Mouse (Mus musculus): ENCODE results near the gene Dhrs11. TPM values are rescaled to one million over a fixed set of nuclear protein-coding genes. Genes with fewer than 3 reads are reported as not detected.
"Not testable (repeated sequence)": the region's sequence is repeated elsewhere in the genome, so short reads cannot be mapped to it uniquely, and the experiment has no call there.

The Dhrs11 gene
- 16.3 and 16.8 TPM in 2 replicates for polyA plus RNA-seq (2012; ENCODE audit: insufficient read depth, insufficient read length, missing spikeins)

DNA sequence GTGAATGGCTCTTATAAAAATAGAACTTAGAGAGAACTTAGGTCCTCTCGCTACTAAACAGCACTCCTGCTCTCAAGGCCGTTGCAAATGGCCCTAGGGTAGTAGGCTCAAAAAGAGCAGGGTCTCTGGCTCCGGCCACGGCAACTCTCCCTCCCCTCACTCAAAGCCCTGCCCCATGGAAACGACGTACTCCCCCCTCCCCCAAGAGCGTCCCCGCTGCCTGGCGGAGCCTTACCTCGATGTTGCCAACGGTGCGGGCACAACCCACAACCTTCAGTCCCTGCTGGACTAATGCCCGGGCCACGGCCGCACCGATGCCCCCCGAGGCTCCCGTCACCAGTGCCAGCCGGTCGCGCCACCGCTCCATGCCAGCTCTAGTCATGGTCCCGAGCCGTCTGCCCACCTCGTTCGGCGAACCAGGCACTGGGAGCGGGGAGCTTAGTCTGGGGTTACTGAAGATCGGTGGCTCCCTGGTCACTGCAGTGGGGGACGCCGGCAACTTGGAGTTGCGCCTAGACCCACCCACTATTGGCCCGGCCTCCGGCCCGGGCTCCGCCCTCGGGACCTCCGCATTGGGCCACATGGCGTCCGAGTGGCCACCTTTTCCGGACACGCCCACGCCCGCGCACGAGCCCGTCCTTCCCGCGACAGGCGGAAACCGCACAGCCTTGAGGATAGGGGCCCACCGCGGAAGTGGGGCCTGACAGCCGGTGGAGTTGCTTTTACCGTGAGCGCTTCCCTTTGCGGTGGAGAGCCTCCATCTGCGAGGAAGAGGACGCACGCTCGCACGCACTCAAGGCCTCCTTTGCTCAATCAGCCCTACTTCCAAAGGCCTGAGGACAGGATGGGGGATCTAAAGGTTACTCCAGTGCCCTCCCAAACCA, at the start of gene Dhrs11:
Gene Dhrs11 (minus strand): TSS at position 479 of the 884 bp plus-strand sequence.
- Histone ChIP-seq H3K4me1 (ENCODE audit: control insufficient read depth, insufficient read depth, low read length) (peaks cover 12% of the 10 kb centered on the region), H3K4me3 (ENCODE audit: insufficient read depth, low read length) (peak within 1 kb of the TSS; percentile 82), H3K27ac (ENCODE audit: insufficient read depth, low read depth, low read length) (peak within 1 kb of the TSS; percentile 78)
- TF ChIP-seq POLR2A (IDR thresholded peaks at IDR 0.05; ENCODE audit: borderline replicate concordance, low read depth, low read length): no peak
- TF ChIP-seq CTCF (IDR thresholded peaks at IDR 0.05; ENCODE audit: low read depth, low read length): no peak

DNA sequence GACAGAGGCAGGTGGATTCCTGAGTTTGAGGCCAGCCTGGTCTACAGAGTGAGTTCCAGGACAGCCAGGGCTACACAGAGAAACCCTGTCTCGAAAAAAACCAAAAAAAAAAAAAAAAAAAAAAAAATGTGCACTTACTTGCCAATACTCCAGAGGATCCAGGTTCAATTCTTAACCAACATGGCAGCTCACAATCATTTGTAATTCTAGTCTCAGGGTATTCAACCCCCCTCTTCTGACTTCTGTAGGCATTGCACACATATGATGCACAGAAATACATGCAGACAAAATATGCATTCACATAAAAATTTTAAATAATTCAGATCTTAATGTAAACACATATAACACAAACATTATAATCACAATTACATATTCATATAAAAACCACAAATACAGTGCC, 47.2 kb upstream of the Dhrs11 start:
- not testable (repeated sequence) for H3K27ac ChIP-seq (ENCODE audit: insufficient read depth, low read depth, low read length); H3K4me1 ChIP-seq (ENCODE audit: control insufficient read depth, insufficient read depth, low read length); H3K4me3 ChIP-seq (ENCODE audit: insufficient read depth, low read length)

GRCm38 (mm10) chr11:84873042-84873833, 44.4 kb upstream of the Dhrs11 start:
- TF ChIP-seq CTCF (IDR thresholded peaks at IDR 0.05; ENCODE audit: low read depth, low read length) (no peak), POLR2A (IDR thresholded peaks at IDR 0.05; ENCODE audit: borderline replicate concordance, low read depth, low read length) (no peak)
- no peak overlapping the region for H3K4me3 ChIP-seq (ENCODE audit: insufficient read depth, low read length)
- no peaks in the 10 kb centered on the region for H3K4me1 ChIP-seq (ENCODE audit: control insufficient read depth, insufficient read depth, low read length)
- no peak overlapping the region for H3K27ac ChIP-seq (ENCODE audit: insufficient read depth, low read depth, low read length)

DNA sequence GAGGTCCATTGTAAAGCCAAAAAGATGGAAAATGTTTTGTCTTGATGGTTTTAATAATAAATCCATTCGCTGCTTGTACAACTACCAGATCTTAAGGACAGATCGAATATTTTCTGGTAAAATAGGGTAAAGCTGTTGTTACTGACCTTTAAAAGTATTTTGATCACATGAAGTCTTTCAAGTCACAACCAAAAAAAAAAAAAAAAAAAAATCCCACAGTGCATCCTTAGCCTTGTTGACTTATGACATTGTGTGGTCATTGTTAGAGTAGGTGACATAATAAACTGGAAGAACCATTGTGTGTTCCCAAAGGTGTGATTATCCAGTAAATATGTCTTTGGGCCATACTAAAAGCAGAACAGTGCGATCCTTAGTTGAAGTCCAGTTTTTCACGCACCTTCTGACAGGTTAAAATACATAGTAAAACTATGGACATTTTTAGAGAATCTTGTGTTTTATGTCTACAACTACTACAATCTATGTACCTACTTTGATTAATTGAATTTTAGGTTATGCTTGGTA, 42.8 kb upstream of the Dhrs11 start:
- peaks cover 6% of the 10 kb centered on the region; the same call in 1 of the 2 replicates for H3K4me1 ChIP-seq (ENCODE audit: control insufficient read depth, insufficient read depth, low read length)
- peak overlapping the region; percentile 97 for H3K4me3 ChIP-seq (ENCODE audit: insufficient read depth, low read length)
- H3K27ac ChIP-seq (ENCODE audit: insufficient read depth, low read depth, low read length): peak overlapping the region; percentile 93
- no peak for TF ChIP-seq CTCF (IDR thresholded peaks at IDR 0.05; ENCODE audit: low read depth, low read length)
- no peak for TF ChIP-seq POLR2A (IDR thresholded peaks at IDR 0.05; ENCODE audit: borderline replicate concordance, low read depth, low read length)

DNA sequence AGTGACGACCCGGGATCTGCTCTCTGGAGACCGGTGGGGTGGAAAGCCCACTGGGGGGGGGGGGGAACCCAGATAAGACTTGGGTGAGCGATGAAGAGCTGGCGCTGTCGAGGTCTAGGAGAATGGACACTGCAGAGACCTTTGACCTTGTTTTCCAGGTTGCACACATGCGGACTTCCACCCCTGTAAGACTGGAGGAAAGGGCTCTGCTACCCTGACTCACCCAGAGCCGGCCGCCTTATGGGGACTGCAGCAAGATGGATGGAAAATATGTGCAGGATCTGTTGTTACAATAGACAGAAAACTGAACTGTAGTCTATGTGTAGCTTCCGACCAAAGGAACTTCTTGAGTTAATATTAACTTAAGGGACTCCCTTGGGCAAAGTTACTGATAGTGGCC, 42.3 kb upstream of the Dhrs11 start:
- TF ChIP-seq CTCF (IDR thresholded peaks at IDR 0.05; ENCODE audit: low read depth, low read length) (0 out of 2 replicates have a peak, but pooled peaks have one; percentile 24), POLR2A (IDR thresholded peaks at IDR 0.05; ENCODE audit: borderline replicate concordance, low read depth, low read length) (no peak)
- peaks cover 9% of the 10 kb centered on the region for H3K4me1 ChIP-seq (ENCODE audit: control insufficient read depth, insufficient read depth, low read length)
- H3K27ac ChIP-seq (ENCODE audit: insufficient read depth, low read depth, low read length): peak overlapping the region; percentile 93
- H3K4me3 ChIP-seq (ENCODE audit: insufficient read depth, low read length): peak overlapping the region; percentile 97

- TF ChIP-seq CTCF (IDR thresholded peaks at IDR 0.05; ENCODE audit: low read depth, low read length): no peak
- TF ChIP-seq POLR2A (IDR thresholded peaks at IDR 0.05; ENCODE audit: borderline replicate concordance, low read depth, low read length): no peak; the same call in 1 of the 2 replicates
Observed at GRCm38 (mm10) chr11:84870337-84871043, 41.7 kb upstream of the Dhrs11 start, which contains the start of gene Ggnbp2. Gene Ggnbp2, minus strand, starts transcription at chr11:84870817.

GRCm38 (mm10) chr11:84869537-84870232, 40.9 kb upstream of the Dhrs11 start:
- Histone ChIP-seq H3K27ac (ENCODE audit: insufficient read depth, low read depth, low read length) (peak overlapping the region; percentile 88), H3K4me3 (ENCODE audit: insufficient read depth, low read length) (peak overlapping the region; percentile 87), H3K4me1 (ENCODE audit: control insufficient read depth, insufficient read depth, low read length) (peaks cover 11% of the 10 kb centered on the region)
- TF ChIP-seq POLR2A (IDR thresholded peaks at IDR 0.05; ENCODE audit: borderline replicate concordance, low read depth, low read length): no peak
- no peak for TF ChIP-seq CTCF (IDR thresholded peaks at IDR 0.05; ENCODE audit: low read depth, low read length)

More at GRCm38 (mm10) chr11:84870337-84871043, 41.7 kb upstream of the Dhrs11 start, which contains the start of gene Ggnbp2:
- peaks cover 11% of the 10 kb centered on the region for H3K4me1 ChIP-seq (ENCODE audit: control insufficient read depth, insufficient read depth, low read length)
- H3K4me3 ChIP-seq (ENCODE audit: insufficient read depth, low read length): peak within 1 kb of the TSS; percentile 100
- H3K27ac ChIP-seq (ENCODE audit: insufficient read depth, low read depth, low read length): peak within 1 kb of the TSS; percentile 100

DNA sequence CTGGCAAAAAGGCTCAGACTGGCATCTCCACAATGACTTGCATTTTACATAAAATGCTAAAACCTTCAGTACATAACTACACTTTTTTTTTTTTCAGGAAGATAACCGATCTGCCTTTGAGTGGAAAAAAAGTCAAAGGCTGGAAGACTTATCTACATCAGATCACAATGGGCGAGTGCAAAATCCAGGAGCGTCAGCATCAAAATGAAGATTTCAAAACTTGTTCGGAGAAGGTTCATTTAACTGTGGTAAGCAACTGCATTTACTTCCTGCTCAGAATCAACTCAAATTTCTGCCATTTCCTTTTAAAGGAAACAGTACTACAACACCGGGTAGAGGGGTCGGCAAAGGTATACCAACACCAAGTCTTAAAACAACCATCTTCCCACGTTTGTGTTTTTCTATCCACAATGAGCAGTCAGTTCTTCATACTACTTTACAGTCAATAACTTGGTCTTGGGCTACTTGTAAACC, 40.0 kb upstream of the Dhrs11 start:
- H3K27ac ChIP-seq (ENCODE audit: insufficient read depth, low read depth, low read length): peak overlapping the region; percentile 88
- TF ChIP-seq POLR2A (IDR thresholded peaks at IDR 0.05; ENCODE audit: borderline replicate concordance, low read depth, low read length) (no peak), CTCF (IDR thresholded peaks at IDR 0.05; ENCODE audit: low read depth, low read length) (no peak)
- peaks cover 13% of the 10 kb centered on the region for H3K4me1 ChIP-seq (ENCODE audit: control insufficient read depth, insufficient read depth, low read length)
- peak overlapping the region; percentile 87 for H3K4me3 ChIP-seq (ENCODE audit: insufficient read depth, low read length)

All from bone marrow macrophage, adult 2 months (primary cell).